Mouse (Mus musculus): Measurements from ENCODE around the gene Vti1a.

Vti1a gene

DNA sequence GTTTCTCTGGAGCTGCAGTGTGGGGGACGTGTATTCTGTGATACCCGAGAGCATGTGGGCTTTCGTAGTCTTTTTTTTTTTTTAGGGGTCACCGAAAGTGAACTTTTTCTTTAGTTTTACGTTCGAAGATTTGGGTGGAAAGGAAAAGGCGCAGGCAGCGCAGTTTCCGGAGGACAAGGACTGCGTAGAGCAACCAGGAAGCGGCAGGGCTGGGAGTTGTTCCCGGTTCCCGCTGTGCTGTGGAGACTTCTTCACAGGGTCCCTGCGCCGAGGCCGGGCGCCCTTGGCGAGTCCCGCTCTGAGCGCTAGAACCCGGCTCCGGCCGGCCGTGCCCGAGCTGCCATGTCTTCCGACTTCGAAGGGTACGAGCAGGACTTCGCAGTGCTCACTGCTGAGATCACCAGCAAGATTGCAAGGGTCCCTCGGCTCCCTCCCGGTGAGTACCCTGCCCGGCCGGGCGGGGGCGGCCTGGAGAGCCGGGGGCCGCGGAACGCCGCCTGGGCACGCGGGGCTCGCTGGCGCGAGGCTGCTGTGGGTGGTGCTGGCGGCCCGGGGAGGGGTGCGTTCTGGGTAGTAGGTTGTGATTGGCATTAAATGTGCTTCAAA, at the start of gene Vti1a:
Gene Vti1a (plus strand): TSS at position 187 of the 606 bp plus-strand sequence.
- DNase-seq = peak; percentile 98 to 99

- no peak for DNase-seq
These were observed 49.3 kb upstream of the Vti1a start for GRCm38 (mm10) chr19:55266786-55267185.

DNA sequence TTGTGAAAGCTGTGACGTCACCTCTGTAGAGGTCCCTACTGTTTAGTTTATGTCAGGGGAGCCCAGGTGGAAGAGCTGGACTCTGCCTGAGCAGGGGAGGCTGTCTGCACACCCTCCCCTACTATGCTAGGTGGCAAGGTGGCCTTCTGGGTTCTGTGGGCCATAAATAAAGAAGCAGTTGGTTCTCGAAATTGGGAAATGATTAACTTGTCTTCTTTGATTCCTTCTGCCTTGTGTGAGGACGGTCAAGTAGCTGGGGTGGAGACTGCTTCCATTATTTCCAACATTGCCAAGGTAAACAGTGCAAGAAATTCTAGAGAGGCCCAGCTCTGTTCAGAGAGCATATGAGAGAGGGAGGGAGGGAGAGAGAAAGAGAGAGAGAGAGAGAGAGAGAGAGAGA, 47.9 kb upstream of the Vti1a start:
- DNase-seq = no peak

- no peak for DNase-seq
These were observed 47.0 kb upstream of the Vti1a start for GRCm38 (mm10) chr19:55269051-55269450.

GRCm38 (mm10) chr19:55271448-55271847, 44.6 kb upstream of the Vti1a start:
- no peak for DNase-seq

DNA sequence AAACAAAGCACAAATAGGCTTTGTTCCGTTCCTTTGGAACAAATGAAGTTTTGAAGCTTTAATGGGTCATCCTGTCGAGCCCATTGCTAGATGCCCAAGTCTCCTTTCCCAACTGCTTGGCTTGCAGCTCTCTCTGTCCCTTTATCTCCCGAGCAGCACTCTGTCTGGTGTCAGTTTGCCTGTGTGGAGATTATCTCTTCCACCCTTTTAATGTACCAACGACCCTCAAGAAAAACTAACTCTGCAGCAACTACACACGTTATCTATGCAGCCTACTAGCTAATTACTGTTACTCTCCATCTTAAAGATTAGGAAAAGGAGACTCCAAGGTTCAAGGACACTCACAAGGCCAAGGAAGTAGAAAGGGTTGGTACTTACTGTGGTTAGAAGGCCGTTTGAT, 42.8 kb upstream of the Vti1a start:
- no peak for DNase-seq

DNA sequence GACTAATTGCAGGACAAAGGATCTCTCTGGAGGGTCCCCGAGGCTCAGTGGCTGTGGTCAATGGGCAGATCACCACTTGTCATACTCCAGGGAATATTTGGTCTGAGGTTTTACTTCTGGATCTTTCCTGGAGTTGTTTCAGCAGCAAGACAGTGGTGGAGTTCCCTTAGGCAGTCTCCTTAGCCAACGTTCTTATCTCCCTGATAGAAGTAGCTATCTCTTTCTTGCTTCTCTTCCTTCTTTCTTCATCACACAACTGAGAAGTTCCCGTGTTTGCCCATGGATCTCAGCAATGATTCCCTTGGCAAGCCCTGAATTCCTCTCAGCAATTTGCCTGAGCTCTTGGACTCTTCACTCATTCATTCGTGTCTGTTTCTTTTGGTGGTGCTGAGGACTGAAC, 40.0 kb upstream of the Vti1a start:
- no peak for DNase-seq

GRCm38 (mm10) chr19:55276770-55277169, 39.3 kb upstream of the Vti1a start:
- no peak for DNase-seq

DNA sequence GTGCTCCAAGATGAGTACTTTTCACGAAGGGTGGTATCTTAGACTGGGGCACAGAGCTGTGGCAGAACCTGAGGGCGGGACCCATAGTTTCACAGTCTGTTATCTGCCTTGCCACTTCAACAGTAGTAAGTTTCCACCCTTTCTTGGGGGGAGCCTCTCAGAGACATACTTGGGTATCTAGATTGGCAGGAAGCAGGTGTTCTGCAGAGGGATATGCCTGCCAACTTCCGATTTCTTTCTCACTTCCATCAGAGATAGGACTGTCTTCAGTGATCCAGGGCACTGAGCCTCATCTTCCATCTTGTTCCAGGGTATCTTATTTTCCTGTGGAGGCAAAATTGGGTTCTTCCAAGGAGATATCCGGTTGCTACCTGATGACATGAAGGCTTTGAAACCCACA, 32.0 kb upstream of the Vti1a start:
- DNase-seq = no peak

- no peak for DNase-seq
These were observed 30.1 kb upstream of the Vti1a start for GRCm38 (mm10) chr19:55286034-55286433.

GRCm38 (mm10) chr19:55288974-55289373, 27.1 kb upstream of the Vti1a start:
- no peak for DNase-seq

GRCm38 (mm10) chr19:55290621-55291270, 25.3 kb upstream of the Vti1a start:
- DNase-seq = no peak

GRCm38 (mm10) chr19:55292210-55292850, 23.8 kb upstream of the Vti1a start:
- no peak for DNase-seq

GRCm38 (mm10) chr19:55293175-55293574, 22.9 kb upstream of the Vti1a start:
- DNase-seq = no peak

GRCm38 (mm10) chr19:55295075-55295474, 21.0 kb upstream of the Vti1a start:
- DNase-seq = no peak

- DNase-seq = no peak
These were observed 20.5 kb upstream of the Vti1a start for GRCm38 (mm10) chr19:55295556-55295955.

- DNase-seq = no peak
These were observed 19.8 kb upstream of the Vti1a start for GRCm38 (mm10) chr19:55296301-55296700.

DNA sequence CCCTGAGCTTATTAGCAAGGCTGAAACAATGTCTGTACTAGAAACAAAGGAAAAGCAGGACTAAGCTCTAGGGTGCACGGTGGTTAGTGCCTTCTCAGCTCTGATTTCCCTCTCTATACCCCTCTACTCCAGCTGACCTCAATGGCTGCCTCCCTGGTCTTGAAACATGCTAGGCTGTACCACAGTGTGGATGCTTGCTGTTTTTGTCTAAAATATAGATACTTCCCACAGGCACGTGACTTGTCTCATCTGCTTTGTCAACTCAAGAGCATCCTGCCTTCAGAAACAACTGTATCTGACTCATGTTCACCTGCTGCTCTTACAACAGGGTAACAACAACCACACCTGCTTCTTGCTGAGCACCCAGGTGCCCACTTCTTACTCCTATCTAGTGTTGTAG, 18.6 kb upstream of the Vti1a start:
- DNase-seq = no peak

GRCm38 (mm10) chr19:55297961-55298360, 18.1 kb upstream of the Vti1a start:
- no peak for DNase-seq

GRCm38 (mm10) chr19:55299378-55299777, 16.7 kb upstream of the Vti1a start:
- DNase-seq = no peak

- no peak for DNase-seq
These were observed 15.6 kb upstream of the Vti1a start for GRCm38 (mm10) chr19:55300525-55300924.

GRCm38 (mm10) chr19:55305024-55305423, 11.1 kb upstream of the Vti1a start:
- no peak for DNase-seq

DNA sequence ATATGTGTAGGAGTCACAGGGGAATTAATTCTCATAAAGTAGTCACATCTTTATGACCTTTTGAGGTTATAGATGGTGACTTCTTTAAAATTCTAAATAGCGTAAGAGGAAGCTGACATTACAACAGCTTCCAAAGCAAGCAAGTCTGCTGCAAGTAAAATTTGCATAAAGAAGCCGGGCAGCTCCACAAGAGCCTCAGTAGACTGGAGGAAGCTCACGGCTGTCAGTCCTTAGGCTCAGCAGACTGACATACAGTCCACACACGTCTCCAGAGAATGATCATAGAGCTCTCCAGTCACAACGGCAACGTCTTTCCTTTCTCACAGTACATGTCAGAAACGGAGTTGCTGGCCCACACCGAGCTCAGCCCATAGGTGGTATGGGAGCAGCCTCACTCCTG, 4.2 kb upstream of the Vti1a start:
- DNase-seq = no peak

GRCm38 (mm10) chr19:55313649-55314048, 2.4 kb upstream of the Vti1a start:
- DNase-seq = no peak
